Mouse (Mus musculus): ENCODE data around the gene Apex2. TPM values are rescaled to one million over a fixed set of nuclear protein-coding genes. Genes with fewer than 3 reads are reported as not detected.

The Apex2 gene
- total RNA-seq, 1 experiment: 19.1 TPM

- in situ Hi-C loops (cut with MboI; ENCODE audit: low sequenced_read_pairs in 2 of 2, unreplicated experiment in 2 of 2): no loop called here
- Histone ChIP-seq H3K9me3 (ENCODE audit: control insufficient read depth, insufficient read depth, low read depth, low read length) (no peaks in the 10 kb centered on the region), H3K4me1 (ENCODE audit: control insufficient read depth in 2 of 2, insufficient read depth in 2 of 2, low read length in 2 of 2, poor library complexity in 1 of 2) (no peaks in the 10 kb centered on the region), H3K9ac (ENCODE audit: insufficient read depth, low read depth, low read length, poor library complexity, severe bottlenecking) (no peak overlapping the region), H3K27ac (ENCODE audit: insufficient read depth, low read depth, low read length, poor library complexity, severe bottlenecking) (no peak overlapping the region), H3K36me3 (ENCODE audit: control insufficient read depth, insufficient read depth, low read length, poor library complexity, severe bottlenecking) (peaks cover 5% of the 10 kb centered on the region), H3K4me3 (ENCODE audit: insufficient read depth in 1 of 2, low read depth in 1 of 2, low read length in 2 of 2, poor library complexity in 1 of 2, severe bottlenecking in 1 of 2) (no peak overlapping the region)
- no peak for DNase-seq (ENCODE audit: low read depth, low spot score)
- no peak for TF ChIP-seq HCFC1 (IDR thresholded peaks at IDR 0.05; ENCODE audit: borderline replicate concordance, insufficient read depth, low read length)
- TF ChIP-seq MAFK (IDR thresholded peaks at IDR 0.05; ENCODE audit: insufficient read depth, low read depth, low read length): no peak
- TF ChIP-seq ZC3H11A (IDR thresholded peaks at IDR 0.05; ENCODE audit: borderline replicate concordance, low read depth, low read length): no peak
- TF ChIP-seq ZNF384 (IDR thresholded peaks at IDR 0.05; ENCODE audit: low read depth, low read length): no peak
- no peak for TF ChIP-seq CHD2 (IDR thresholded peaks at IDR 0.05; ENCODE audit: low read depth, low read length)
These were observed 7.7 kb downstream of the Apex2 start for GRCm38 (mm10) chrX:150581921-150582320.

GRCm38 (mm10) chrX:150564644-150565357 lies 24.9 kb downstream of the Apex2 start:
- no peaks in the 10 kb centered on the region for H3K4me1 ChIP-seq (ENCODE audit: control insufficient read depth in 2 of 2, insufficient read depth in 2 of 2, low read length in 2 of 2, poor library complexity in 1 of 2)
- no peak overlapping the region for H3K27ac ChIP-seq (ENCODE audit: insufficient read depth, low read depth, low read length, poor library complexity, severe bottlenecking)
- no peak overlapping the region for H3K9ac ChIP-seq (ENCODE audit: insufficient read depth, low read depth, low read length, poor library complexity, severe bottlenecking)
- no peak overlapping the region for H3K4me3 ChIP-seq (ENCODE audit: insufficient read depth in 1 of 2, low read depth in 1 of 2, low read length in 2 of 2, poor library complexity in 1 of 2, severe bottlenecking in 1 of 2)
- TF ChIP-seq ZC3H11A (IDR thresholded peaks at IDR 0.05; ENCODE audit: borderline replicate concordance, low read depth, low read length) (no peak), CHD2 (IDR thresholded peaks at IDR 0.05; ENCODE audit: low read depth, low read length) (no peak), ZNF384 (IDR thresholded peaks at IDR 0.05; ENCODE audit: low read depth, low read length) (no peak), HCFC1 (IDR thresholded peaks at IDR 0.05; ENCODE audit: borderline replicate concordance, insufficient read depth, low read length) (no peak), MAFK (IDR thresholded peaks at IDR 0.05; ENCODE audit: insufficient read depth, low read depth, low read length) (no peak)
- H3K9me3 ChIP-seq (ENCODE audit: control insufficient read depth, insufficient read depth, low read depth, low read length): no peaks in the 10 kb centered on the region
- DNase-seq (ENCODE audit: low read depth, low spot score): no peak
- in situ Hi-C loops (cut with MboI; ENCODE audit: low sequenced_read_pairs in 2 of 2, unreplicated experiment in 2 of 2): no loop called here
- no peaks in the 10 kb centered on the region for H3K36me3 ChIP-seq (ENCODE audit: control insufficient read depth, insufficient read depth, low read length, poor library complexity, severe bottlenecking)

GRCm38 (mm10) chrX:150554032-150554431 lies 35.6 kb downstream of the Apex2 start:
- H3K27ac ChIP-seq (ENCODE audit: insufficient read depth, low read depth, low read length, poor library complexity, severe bottlenecking): no peak overlapping the region
- DNase-seq (ENCODE audit: low read depth, low spot score): no peak
- no peak overlapping the region for H3K9ac ChIP-seq (ENCODE audit: insufficient read depth, low read depth, low read length, poor library complexity, severe bottlenecking)
- H3K4me3 ChIP-seq (ENCODE audit: insufficient read depth in 1 of 2, low read depth in 1 of 2, low read length in 2 of 2, poor library complexity in 1 of 2, severe bottlenecking in 1 of 2): no peak overlapping the region
- H3K4me1 ChIP-seq (ENCODE audit: control insufficient read depth in 2 of 2, insufficient read depth in 2 of 2, low read length in 2 of 2, poor library complexity in 1 of 2): no peaks in the 10 kb centered on the region
- in situ Hi-C loops (cut with MboI; ENCODE audit: low sequenced_read_pairs in 2 of 2, unreplicated experiment in 2 of 2): no loop called here
- TF ChIP-seq CHD2 (IDR thresholded peaks at IDR 0.05; ENCODE audit: low read depth, low read length): no peak
- no peak for TF ChIP-seq ZNF384 (IDR thresholded peaks at IDR 0.05; ENCODE audit: low read depth, low read length)
- TF ChIP-seq MAFK (IDR thresholded peaks at IDR 0.05; ENCODE audit: insufficient read depth, low read depth, low read length): no peak
- no peak for TF ChIP-seq ZC3H11A (IDR thresholded peaks at IDR 0.05; ENCODE audit: borderline replicate concordance, low read depth, low read length)
- TF ChIP-seq HCFC1 (IDR thresholded peaks at IDR 0.05; ENCODE audit: borderline replicate concordance, insufficient read depth, low read length): no peak
- no peaks in the 10 kb centered on the region; the same call in 1 of the 2 replicates for H3K36me3 ChIP-seq (ENCODE audit: control insufficient read depth, insufficient read depth, low read length, poor library complexity, severe bottlenecking)
- no peaks in the 10 kb centered on the region for H3K9me3 ChIP-seq (ENCODE audit: control insufficient read depth, insufficient read depth, low read depth, low read length)

GRCm38 (mm10) chrX:150551986-150552385 lies 37.7 kb downstream of the Apex2 start:
- no peak overlapping the region for H3K27ac ChIP-seq (ENCODE audit: insufficient read depth, low read depth, low read length, poor library complexity, severe bottlenecking)
- H3K9me3 ChIP-seq (ENCODE audit: control insufficient read depth, insufficient read depth, low read depth, low read length): no peaks in the 10 kb centered on the region
- H3K9ac ChIP-seq (ENCODE audit: insufficient read depth, low read depth, low read length, poor library complexity, severe bottlenecking): no peak overlapping the region
- no peak for DNase-seq (ENCODE audit: low read depth, low spot score)
- H3K4me3 ChIP-seq (ENCODE audit: insufficient read depth in 1 of 2, low read depth in 1 of 2, low read length in 2 of 2, poor library complexity in 1 of 2, severe bottlenecking in 1 of 2): no peak overlapping the region
- no peaks in the 10 kb centered on the region; the same call in 1 of the 2 replicates for H3K36me3 ChIP-seq (ENCODE audit: control insufficient read depth, insufficient read depth, low read length, poor library complexity, severe bottlenecking)
- H3K4me1 ChIP-seq (ENCODE audit: control insufficient read depth in 2 of 2, insufficient read depth in 2 of 2, low read length in 2 of 2, poor library complexity in 1 of 2): no peaks in the 10 kb centered on the region
- TF ChIP-seq ZC3H11A (IDR thresholded peaks at IDR 0.05; ENCODE audit: borderline replicate concordance, low read depth, low read length) (no peak), MAFK (IDR thresholded peaks at IDR 0.05; ENCODE audit: insufficient read depth, low read depth, low read length) (no peak), HCFC1 (IDR thresholded peaks at IDR 0.05; ENCODE audit: borderline replicate concordance, insufficient read depth, low read length) (no peak), ZNF384 (IDR thresholded peaks at IDR 0.05; ENCODE audit: low read depth, low read length) (no peak), CHD2 (IDR thresholded peaks at IDR 0.05; ENCODE audit: low read depth, low read length) (no peak)
- in situ Hi-C loops (cut with MboI; ENCODE audit: low sequenced_read_pairs in 2 of 2, unreplicated experiment in 2 of 2): no loop called here

Data from ES-E14 (cell line).